Mouse (Mus musculus) heart, embryonic 15.5 days (tissue): ENCODE results near the gene Arhgap32. TPM values are rescaled to one million over a fixed set of nuclear protein-coding genes. Genes with fewer than 3 reads are reported as not detected.

Experiments
- microRNA-seq: library from miRNA; unstranded; fragments of <30 nt; microRNA quantifications from one replicate; pipeline ENCODE4, GENCODE M21; 2016
- polyA plus RNA-seq: library from polyadenylated mRNA; unstranded; fragments of >200 nt; fragmentation: Nextera tagmentation; extraction: Ambion mirVana; gene quantifications from 2 replicates; pipeline ENCODE4 v1.2.1, GENCODE M21; 2015

Gene Arhgap32
- polyA plus RNA-seq, 1 experiment from 2014 or later: 2.6 TPM

Small RNAs within 50 kb of the gene (microRNA-seq; reads per million reads assigned to microRNA genes)
- not detected for gene Gm44453

Other genes with a start within 250 kb of the Arhgap32 start
- gene Barx2, start 202.7 kb upstream of the Arhgap32 start, polyA plus RNA-seq: not detected in 2 replicates
- 24.1 and 25.5 TPM in 2 replicates for gene Kcnj5, start 228.2 kb downstream of the Arhgap32 start, polyA plus RNA-seq